Mouse (Mus musculus) limb, embryonic 14.5 days (tissue): ENCODE measurements at regions not wholly inside any gene's neighbourhood (a gene's known extent, or its start where the extent isn't known, plus 50 kb on each side); places are given as distances from the start of the nearest gene placed in this dataset.

Experiments
- ATAC-seq: fragments of 200-750 bp; cut with Nextera tagmentation; 2 replicates; pipeline ENCODE4 v1.8.0; 2017; ENCODE audit warnings: low read depth, moderate number of reproducible peaks, moderate TSS enrichment; ENCODE audit not compliant: low FRiP score
- DNase-seq: peaks from one replicate; pipeline ENCODE4 v3.0.0-alpha.2; 2015; ENCODE audit warnings: low spot score
- H3K27ac ChIP-seq: fragments of 300-500 bp; sonication (generic); replicated peaks from 2 replicates; pipeline ENCODE4 v1.5.1; 2014; ENCODE audit warnings: low read depth, mild to moderate bottlenecking, low read length, moderate library complexity, mixed read lengths
- H3K27me3 ChIP-seq: fragments of 300-500 bp; sonication (generic); 2 replicates; pipeline ENCODE4 v1.6.1; 2014; ENCODE audit warnings: low read length, mixed read lengths; ENCODE audit not compliant: control insufficient read depth, insufficient read depth
- H3K36me3 ChIP-seq: fragments of 300-500 bp; sonication (generic); 2 replicates; pipeline ENCODE4 v1.6.1; 2014; ENCODE audit warnings: mild to moderate bottlenecking, low read length, moderate library complexity, mixed read lengths; ENCODE audit not compliant: control insufficient read depth, insufficient read depth
- H3K4me1 ChIP-seq: fragments of 300-500 bp; sonication (generic); 2 replicates; pipeline ENCODE4 v1.6.1; 2014; ENCODE audit warnings: antibody characterized with exemption, low read length, mixed read lengths; ENCODE audit not compliant: control insufficient read depth, insufficient read depth
- H3K4me2 ChIP-seq: fragments of 300-500 bp; sonication (generic); replicated peaks from 2 replicates; pipeline ENCODE4 v1.6.1; 2014; ENCODE audit warnings: low read depth, mild to moderate bottlenecking, low read length, moderate library complexity; ENCODE audit not compliant: severe bottlenecking
- H3K4me3 ChIP-seq: fragments of 300-500 bp; sonication (generic); replicated peaks from 2 replicates; pipeline ENCODE4 v1.5.1; 2014; ENCODE audit warnings: low read length
- H3K9ac ChIP-seq: fragments of 300-500 bp; sonication (generic); 2 replicates; pipeline ENCODE4 v1.6.1; 2014; ENCODE audit warnings: mild to moderate bottlenecking, low read depth, low read length, moderate library complexity; ENCODE audit not compliant: severe bottlenecking
- H3K9me3 ChIP-seq: fragments of 300-500 bp; sonication (generic); 2 replicates; pipeline ENCODE4 v1.6.1; 2016; ENCODE audit warnings: low read length; ENCODE audit not compliant: control insufficient read depth
- POLR2A ChIP-seq: fragments of 200-500 bp; IDR thresholded peaks from 2 replicates; pipeline ENCODE4 v1.8.0; 2012; ENCODE audit warnings: inconsistent platforms, mild to moderate bottlenecking, moderate library complexity, borderline replicate concordance; ENCODE audit not compliant: insufficient read depth, insufficient read length; ENCODE audit errors: extremely low read depth
- WGBS: fragments of 180-500 bp; shearing (Covaris S2); extraction: QIAGEN DNeasy Blood & Tissue Kit; methylation state at CpG from one replicate; pipeline ENCODE4 v1.1.7; 2014; 5-methylcytosine and 5-hydroxymethylcytosine counted together

GRCm38 (mm10) chr7:137611891-137612522, 174.6 kb downstream of the Glrx3 start:
- WGBS: 80% methylated on average over 7 of the region's 7 CpGs
- no peak for TF ChIP-seq POLR2A
- Histone ChIP-seq H3K9ac (no peak overlapping the region), H3K4me1 (no peaks in the 10 kb centered on the region), H3K4me2 (no peak overlapping the region), H3K4me3 (no peak overlapping the region), H3K36me3 (no peaks in the 10 kb centered on the region), H3K27me3 (no peaks in the 10 kb centered on the region), H3K27ac (no peak overlapping the region), H3K9me3 (no peaks in the 10 kb centered on the region)
- peak; percentile 42 for DNase-seq
- ATAC-seq: no peak

- H3K9me3 ChIP-seq: no peaks in the 10 kb centered on the region
- H3K4me1 ChIP-seq: peaks cover 20% of the 10 kb centered on the region
- H3K27me3 ChIP-seq: no peaks in the 10 kb centered on the region
- H3K4me3 ChIP-seq: no peak overlapping the region
- no peak overlapping the region for H3K9ac ChIP-seq
- DNase-seq (no peak), ATAC-seq (no peak)
- WGBS: 60% methylated on average over 5 of the region's 5 CpGs
- H3K36me3 ChIP-seq: no peaks in the 10 kb centered on the region
- H3K27ac ChIP-seq: no peak overlapping the region
- H3K4me2 ChIP-seq: no peak overlapping the region
- TF ChIP-seq POLR2A: no peak
These were observed 181.2 kb downstream of the Glrx3 start for GRCm38 (mm10) chr7:137618406-137619133.

- DNase-seq: peak; percentile 56
- TF ChIP-seq POLR2A: no peak
These were observed 181.9 kb downstream of the Glrx3 start for GRCm38 (mm10) chr7:137619286-137619789.

GRCm38 (mm10) chr7:137628266-137628665, 190.9 kb downstream of the Glrx3 start:
- TF ChIP-seq POLR2A: no peak
- 88% methylated on average over 3 of the region's 3 CpGs for WGBS
- Histone ChIP-seq H3K27me3 (no peaks in the 10 kb centered on the region), H3K4me3 (no peak overlapping the region), H3K36me3 (no peaks in the 10 kb centered on the region), H3K27ac (no peak overlapping the region), H3K4me2 (no peak overlapping the region), H3K4me1 (no peaks in the 10 kb centered on the region), H3K9me3 (no peaks in the 10 kb centered on the region), H3K9ac (no peak overlapping the region)
- ATAC-seq (no peak), DNase-seq (no peak)

More at GRCm38 (mm10) chr7:137619286-137619789, 181.9 kb downstream of the Glrx3 start:
- H3K4me2 ChIP-seq: no peak overlapping the region
- no peaks in the 10 kb centered on the region for H3K36me3 ChIP-seq
- H3K4me1 ChIP-seq: peaks cover 20% of the 10 kb centered on the region
- no peaks in the 10 kb centered on the region for H3K27me3 ChIP-seq
- H3K27ac ChIP-seq: no peak overlapping the region
- WGBS: 28% methylated on average over 6 of the region's 6 CpGs
- no peaks in the 10 kb centered on the region for H3K9me3 ChIP-seq
- H3K4me3 ChIP-seq: no peak overlapping the region
- ATAC-seq: peak; percentile 73
- no peak overlapping the region for H3K9ac ChIP-seq

GRCm38 (mm10) chr7:137629540-137629939, 192.1 kb downstream of the Glrx3 start:
- no peaks in the 10 kb centered on the region for H3K27me3 ChIP-seq
- H3K9ac ChIP-seq: no peak overlapping the region
- no peak overlapping the region for H3K4me2 ChIP-seq
- DNase-seq: no peak
- no peak overlapping the region for H3K4me3 ChIP-seq
- ATAC-seq: no peak
- H3K9me3 ChIP-seq: no peaks in the 10 kb centered on the region
- H3K4me1 ChIP-seq: no peaks in the 10 kb centered on the region
- no peaks in the 10 kb centered on the region for H3K36me3 ChIP-seq
- no peak overlapping the region for H3K27ac ChIP-seq
- 91% methylated on average over 5 of the region's 5 CpGs for WGBS
- TF ChIP-seq POLR2A: no peak
